Mouse (Mus musculus) layer of hippocampus, adult 2 months (tissue): ENCODE data around the gene Ccdc126. TPM values are rescaled to one million over a fixed set of nuclear protein-coding genes. Genes with fewer than 3 reads are reported as not detected.

ENCODE experiments used
- DNase-seq, 2 experiments: peaks; one replicate each; pipeline ENCODE4 v3.0.0; 2022; ENCODE audit warnings: low spot score in 2 of 2
- H3K27ac ChIP-seq: fragments of 200-600 bp; 2 replicates; pipeline ENCODE4 v1.8.1; 2022
- H3K4me3 ChIP-seq: fragments of 200-600 bp; 2 replicates; pipeline ENCODE4 v1.8.1; 2022; ENCODE audit warnings: mild to moderate bottlenecking
- CTCF ChIP-seq: fragments of 200-600 bp; conservative IDR thresholded peaks from 2 replicates; pipeline ENCODE4 v1.8.1; 2022; ENCODE audit warnings: antibody characterized with exemption, mild to moderate bottlenecking, moderate library complexity
- total RNA-seq, 2 experiments: library from RNA; stranded (reverse); gene quantifications; 2 replicates each; pipeline ENCODE4 v1.2.3; 2021

Ccdc126 gene
- total RNA-seq, 2 experiments from 2014 or later: 9.3 to 9.9 TPM

DNA sequence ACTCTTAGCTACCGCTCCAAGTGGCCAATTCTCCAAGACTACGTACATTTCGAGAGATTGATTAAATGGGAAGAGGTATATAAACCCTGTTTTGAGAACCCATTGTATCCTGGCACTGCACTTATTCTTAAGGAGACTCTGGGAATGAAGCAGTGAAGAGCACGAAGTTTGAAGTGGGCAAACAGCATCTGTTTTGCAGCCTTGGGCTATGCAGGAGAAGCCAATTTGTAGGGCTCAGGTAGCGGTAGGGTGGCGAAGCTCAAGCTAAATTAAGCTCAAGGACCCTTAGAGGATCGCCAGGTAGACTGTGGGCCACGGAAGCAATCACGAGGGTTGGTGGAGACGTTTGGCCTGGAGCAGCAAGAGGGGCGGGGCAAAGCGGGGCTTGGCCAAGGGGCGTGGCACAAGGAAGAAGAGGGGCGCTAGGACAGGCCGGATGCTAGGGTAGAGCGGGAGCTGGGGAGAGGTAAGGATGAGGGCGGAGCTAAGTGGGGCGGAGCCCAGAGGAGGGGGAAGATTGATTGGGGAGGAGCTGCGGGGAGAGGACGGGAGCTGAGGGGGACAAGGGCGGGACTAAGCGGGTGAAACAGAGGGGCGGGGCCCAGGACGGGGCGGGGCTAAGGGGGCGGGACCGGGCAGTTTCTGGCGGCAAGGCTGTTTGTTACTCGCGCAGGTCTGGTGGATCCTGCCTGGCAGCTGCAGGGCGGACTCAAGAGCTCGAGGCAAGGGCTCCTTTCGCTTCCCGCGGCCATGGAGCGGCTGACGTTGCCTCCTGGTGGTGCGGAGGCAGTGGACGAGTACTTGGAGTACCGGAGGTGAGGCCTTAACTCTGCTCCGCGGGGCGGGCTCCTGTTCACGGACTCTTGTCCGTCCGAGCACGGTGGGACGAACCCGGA lies 48.3 kb downstream of the Ccdc126 start, which contains the start of gene Fam221a:
TSS of gene Fam221a (plus strand) at position 581 of the 896 bp plus-strand sequence.
- Histone ChIP-seq H3K4me3 (peak within 1 kb of the TSS; percentile 59), H3K27ac (0 out of 2 replicates have a peak within 1 kb of the TSS, but pooled peaks have one; percentile 28)
- peak; percentile 60 to 62 for DNase-seq
- peak; percentile 37 for TF ChIP-seq CTCF

DNA sequence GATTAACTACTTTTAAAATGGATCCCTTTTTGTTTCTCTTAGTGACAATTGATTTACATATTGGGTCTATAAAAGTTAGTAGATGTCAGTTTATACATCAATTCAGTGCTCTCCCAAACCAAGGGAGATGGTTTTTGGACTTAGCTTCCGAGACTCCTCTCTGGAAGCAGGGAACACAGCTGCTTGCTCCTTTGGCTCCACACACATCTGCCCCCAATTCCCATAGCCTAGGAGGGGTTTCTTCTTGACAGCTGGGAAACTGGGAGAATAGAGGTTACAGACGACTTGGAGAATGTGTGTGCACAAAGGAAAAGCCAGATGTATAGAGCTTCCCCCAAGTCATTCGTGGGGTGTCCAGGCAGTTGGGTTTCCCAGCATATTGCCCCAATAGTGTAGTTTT lies 49.1 kb downstream of the Ccdc126 start:
- Histone ChIP-seq H3K27ac (no peak overlapping the region), H3K4me3 (peak overlapping the region; percentile 59)
- no peak for DNase-seq
- no peak for TF ChIP-seq CTCF

DNA sequence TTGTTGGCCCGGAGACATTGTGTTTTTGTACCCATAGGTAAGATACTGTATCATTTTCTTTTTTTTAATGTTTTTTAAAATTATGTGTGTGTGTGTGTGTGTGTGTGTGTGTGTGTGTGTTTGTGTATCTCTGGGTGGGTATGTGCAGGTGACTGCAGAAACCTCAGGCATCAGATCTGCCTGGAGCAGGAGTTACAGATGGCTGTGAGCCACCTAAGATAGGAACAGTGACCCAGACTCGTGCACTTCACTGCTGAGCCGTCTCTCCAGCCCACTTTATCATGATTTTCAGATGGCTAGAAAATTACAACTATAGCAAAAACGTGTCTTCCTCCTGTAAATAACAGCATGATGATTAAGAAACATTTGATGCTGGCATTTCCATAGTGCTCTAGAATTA lies 53.6 kb downstream of the Ccdc126 start:
- DNase-seq: no peak
- no peak overlapping the region for H3K27ac ChIP-seq

DNA sequence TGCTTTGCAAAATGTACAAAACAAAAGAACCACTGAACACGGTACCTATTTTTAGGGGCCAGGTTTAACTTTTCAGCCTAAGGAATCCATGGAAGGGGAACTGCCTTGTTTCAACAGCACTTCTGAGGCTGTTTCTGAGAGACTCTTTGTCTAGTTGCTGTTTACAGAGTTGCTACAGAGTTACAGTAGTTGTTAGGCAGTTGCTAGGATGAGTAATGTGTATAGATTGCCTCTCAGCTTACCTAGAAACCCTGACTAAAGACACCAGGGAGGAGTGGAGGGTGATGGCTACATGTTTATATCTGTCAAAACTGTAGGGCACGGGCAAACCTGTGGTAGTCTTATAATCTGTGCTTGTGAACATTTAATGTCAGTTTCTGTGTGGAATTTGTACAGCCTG lies 54.9 kb downstream of the Ccdc126 start:
- Histone ChIP-seq H3K27ac (no peak overlapping the region), H3K4me3 (no peak overlapping the region)
- no peak for DNase-seq
- no peak for TF ChIP-seq CTCF

More for the DNA sequence above, 53.6 kb downstream of the Ccdc126 start:
- TF ChIP-seq CTCF: no peak
- no peak overlapping the region for H3K4me3 ChIP-seq

DNA sequence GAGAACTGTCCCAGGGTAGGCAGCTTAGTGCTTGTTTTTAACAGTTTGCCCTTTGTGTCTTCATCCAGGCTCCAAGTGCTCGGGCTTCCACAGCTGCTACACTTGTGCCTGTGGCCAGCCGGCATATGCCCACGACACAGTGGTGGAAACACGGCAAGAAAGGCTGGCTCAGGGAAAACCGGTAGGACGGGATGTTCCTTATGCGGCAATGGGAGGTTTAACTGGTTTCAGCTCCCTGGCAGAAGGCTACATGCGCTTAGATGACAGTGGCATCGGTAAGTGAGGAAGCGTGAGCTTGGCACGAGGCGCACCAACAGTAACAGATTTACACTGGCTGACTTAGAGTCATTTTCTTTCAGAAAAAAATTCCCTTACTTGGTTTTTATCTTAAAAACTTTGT lies 59.3 kb downstream of the Ccdc126 start:
- no peak for TF ChIP-seq CTCF
- Histone ChIP-seq H3K4me3 (no peak overlapping the region), H3K27ac (no peak overlapping the region)
- DNase-seq: no peak

Other genes with a start within 250 kb of the Ccdc126 start
- gene Malsu1, start 245.5 kb upstream of the Ccdc126 start, total RNA-seq: 10 to 100 TPM; 25.4 to 27.8 TPM
- gene Igf2bp3, start 104.3 kb upstream of the Ccdc126 start, total RNA-seq: not detected
- 10 to 100 TPM; 69.9 to 86.9 TPM for gene Tra2a, start 55.2 kb upstream of the Ccdc126 start, total RNA-seq
- gene Fam221a, start 48.5 kb downstream of the Ccdc126 start, total RNA-seq: 1 to 10 TPM in 1 of 2 experiments, under 1 TPM in 1; 0.91 to 1.0 TPM
- 1 to 10 TPM; 1.1 to 1.2 TPM for gene Stk31, start 76.3 kb downstream of the Ccdc126 start, total RNA-seq